Mouse (Mus musculus) c-Kit-positive CD71-positive TER-119-negative erythroid progenitor cells, embryonic 14.5 days (primary cell): Measurements from ENCODE around the gene BC017158.
"Not testable (repeated sequence)": the region's sequence is repeated elsewhere in the genome, so short reads cannot be mapped to it uniquely, and the experiment has no call there.

ENCODE experiments used
- DNase-seq: peaks from one replicate; pipeline ENCODE4 v3.0.0-alpha.2; 2013; ENCODE audit warnings: low read depth

Gene BC017158

GRCm38 (mm10) chr7:128297617-128298480 lies at the start of gene BC017158:
TSS of gene BC017158 (minus strand) at chr7:128298170.
- DNase-seq: peak; percentile 75

- no peak for DNase-seq
These were observed 49.0 kb upstream of the BC017158 start for GRCm38 (mm10) chr7:128346991-128347390.

- no peak for DNase-seq
These were observed 48.6 kb upstream of the BC017158 start for GRCm38 (mm10) chr7:128346522-128346921.

- DNase-seq: no peak
These were observed 47.7 kb upstream of the BC017158 start for GRCm38 (mm10) chr7:128345691-128346090.

DNA sequence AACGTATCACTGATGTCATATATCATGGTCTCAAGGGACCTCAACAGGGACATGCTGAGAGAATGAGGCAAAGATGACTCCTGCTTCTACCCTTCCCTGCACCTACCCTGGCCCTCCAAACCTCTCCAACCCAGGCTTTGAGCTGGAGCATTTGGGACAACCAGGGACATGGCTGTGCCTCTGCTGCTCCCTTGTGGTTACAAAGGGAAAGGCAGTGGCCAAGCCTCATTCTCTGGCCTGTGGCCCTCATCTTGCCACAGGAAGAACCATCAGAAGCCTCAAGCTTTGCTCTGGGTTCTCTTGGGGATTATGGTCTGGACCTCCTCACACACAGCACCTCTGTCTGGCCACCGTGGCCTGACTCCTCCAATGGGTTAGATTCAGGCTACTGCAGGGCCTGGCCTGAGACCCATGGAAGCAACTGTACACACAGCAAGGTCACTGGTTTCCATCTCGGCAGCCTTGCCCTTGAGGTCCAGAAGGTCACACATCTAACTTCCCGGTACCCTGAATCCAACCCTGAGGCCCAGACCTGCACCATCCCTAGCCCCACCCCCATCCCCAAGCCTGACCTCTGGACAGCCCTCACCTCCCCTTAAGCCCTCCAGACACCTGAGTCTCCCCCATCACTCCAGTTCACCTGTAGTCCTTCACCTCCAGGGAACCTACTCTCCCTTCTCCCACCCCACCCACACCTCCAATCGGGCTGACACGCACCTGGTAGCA lies 47.1 kb upstream of the BC017158 start:
- peak; percentile 58 for DNase-seq

DNA sequence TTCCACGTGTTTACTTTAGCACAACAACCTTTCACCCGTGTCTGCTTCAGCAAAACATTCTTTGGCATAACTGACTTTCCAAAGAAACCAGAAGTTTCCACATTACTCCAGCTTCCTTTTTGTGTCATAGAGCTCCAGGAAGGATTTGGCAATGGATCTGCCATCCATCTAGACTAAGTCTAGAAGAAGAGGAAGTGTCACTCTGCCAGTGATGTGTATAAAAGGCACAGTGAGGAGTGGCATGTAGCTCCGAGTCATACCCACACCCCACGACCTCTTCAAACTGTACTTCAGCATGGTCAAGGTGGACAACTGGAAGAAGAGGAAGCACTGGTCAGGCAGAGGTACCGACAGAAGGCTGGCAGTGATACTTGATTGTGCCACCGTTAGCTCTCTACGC lies 46.5 kb upstream of the BC017158 start:
- DNase-seq: no peak

- not testable (repeated sequence) for DNase-seq
These were observed 44.7 kb upstream of the BC017158 start for GRCm38 (mm10) chr7:128342691-128343090.

DNA sequence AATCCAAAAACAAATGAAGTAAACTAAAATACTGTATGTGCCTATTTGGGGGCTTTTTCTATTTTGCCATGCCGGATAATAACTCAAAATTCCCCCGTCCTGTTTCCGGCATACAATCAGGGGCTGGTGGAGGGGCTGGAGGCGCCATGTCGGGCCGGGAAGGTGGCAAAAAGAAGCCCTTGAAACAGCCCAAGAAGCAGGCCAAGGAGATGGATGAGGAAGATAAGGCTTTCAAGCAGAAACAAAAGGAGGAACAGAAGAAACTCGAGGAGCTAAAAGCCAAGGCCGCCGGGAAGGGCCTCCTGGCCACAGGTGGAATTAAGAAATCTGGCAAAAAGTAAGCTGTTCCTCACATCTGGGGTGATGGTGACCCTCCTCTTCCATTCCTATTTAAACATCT lies 42.4 kb upstream of the BC017158 start:
- not testable (repeated sequence) for DNase-seq

GRCm38 (mm10) chr7:128332896-128333295 lies 34.9 kb upstream of the BC017158 start:
- DNase-seq: no peak

GRCm38 (mm10) chr7:128330981-128331380 lies 33.0 kb upstream of the BC017158 start:
- no peak for DNase-seq

- DNase-seq: no peak
These were observed 27.0 kb upstream of the BC017158 start for GRCm38 (mm10) chr7:128324977-128325376.

DNA sequence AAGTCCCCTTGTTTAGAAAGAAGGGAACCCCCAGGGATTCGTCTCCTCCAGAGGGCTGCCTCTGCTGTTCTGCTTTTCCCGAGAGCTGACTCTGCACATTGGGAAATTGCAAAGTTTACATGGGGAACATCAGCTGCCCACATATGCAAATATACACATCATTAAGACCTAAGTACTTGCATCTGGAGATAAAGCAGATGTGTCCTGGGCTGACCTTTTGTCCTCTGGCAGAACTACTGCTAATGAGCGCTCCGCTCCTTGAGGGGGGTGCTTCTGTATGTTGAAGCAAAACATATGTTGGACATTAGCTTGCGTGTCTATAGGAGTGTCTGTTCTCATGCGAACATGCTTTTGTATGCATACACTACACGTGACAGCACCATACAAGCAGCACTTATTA lies 23.3 kb upstream of the BC017158 start:
- DNase-seq: no peak

DNA sequence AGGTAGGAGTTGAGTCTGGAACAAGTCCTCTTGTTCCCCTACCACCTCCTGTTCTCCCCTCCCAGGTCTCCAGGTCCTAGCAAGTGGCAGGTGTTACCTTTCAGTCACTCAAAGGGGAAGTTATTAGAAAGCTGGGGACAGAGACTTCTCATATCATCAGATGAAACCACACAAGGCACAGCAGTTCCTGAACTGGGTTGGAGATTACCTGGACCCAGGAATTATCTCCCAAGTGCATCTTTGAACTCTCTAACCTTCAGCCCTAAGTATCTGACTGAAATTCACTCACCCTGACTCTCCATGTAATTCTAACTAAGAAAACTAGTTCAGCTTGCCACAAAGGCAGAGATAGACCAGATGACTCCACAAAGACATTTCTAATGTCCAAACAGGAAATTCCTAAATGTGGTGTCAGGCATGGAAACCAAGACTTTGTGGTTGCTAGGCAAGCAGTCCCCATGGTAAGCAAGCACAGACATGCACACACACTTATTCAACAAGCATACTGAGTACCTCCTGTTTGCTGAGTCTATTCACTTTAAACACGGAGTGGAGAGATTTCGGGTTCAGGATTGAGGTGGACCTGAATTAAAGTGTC lies 22.3 kb upstream of the BC017158 start:
- no peak for DNase-seq

DNA sequence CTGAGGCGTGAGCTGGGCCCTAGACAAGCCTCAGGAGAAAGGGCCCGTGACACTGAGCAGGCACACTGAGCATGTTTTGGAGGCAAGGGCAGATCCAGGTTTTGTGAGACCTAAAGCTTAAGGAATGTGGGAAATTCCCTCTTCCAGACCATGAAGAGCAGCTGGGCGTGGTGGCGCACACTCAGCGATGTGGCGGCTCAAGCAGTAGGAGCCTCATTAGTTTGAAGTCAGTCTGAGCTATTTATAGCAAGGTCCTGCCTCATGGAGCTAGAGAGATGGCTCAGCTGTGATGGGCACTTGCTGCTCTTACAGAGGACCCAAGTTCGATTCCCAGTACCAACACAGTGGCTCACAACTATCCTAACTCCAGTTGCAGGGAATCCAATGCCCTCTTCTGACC lies 21.2 kb upstream of the BC017158 start:
- DNase-seq: no peak

GRCm38 (mm10) chr7:128317011-128317410 lies 19.0 kb upstream of the BC017158 start:
- no peak for DNase-seq

DNA sequence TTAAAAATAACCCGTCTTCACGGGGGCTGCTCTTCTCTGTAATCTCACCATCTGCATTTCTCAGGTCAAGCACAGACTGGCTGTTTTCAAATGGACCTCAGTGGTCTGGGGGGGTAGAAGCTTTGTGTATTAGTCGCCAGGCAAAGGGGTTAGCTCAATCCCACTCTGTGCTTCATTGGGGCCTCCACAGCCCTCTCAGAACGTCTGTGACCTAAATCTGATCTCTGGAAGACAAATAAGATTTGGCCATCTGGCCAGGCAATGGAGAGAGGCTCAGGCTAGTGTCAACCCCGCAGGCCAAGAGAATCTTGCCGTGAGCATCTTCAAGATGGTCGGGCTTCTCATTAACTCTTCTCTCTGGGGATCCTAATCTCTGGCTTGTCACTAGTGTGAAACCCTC lies 16.5 kb upstream of the BC017158 start:
- DNase-seq: no peak

DNA sequence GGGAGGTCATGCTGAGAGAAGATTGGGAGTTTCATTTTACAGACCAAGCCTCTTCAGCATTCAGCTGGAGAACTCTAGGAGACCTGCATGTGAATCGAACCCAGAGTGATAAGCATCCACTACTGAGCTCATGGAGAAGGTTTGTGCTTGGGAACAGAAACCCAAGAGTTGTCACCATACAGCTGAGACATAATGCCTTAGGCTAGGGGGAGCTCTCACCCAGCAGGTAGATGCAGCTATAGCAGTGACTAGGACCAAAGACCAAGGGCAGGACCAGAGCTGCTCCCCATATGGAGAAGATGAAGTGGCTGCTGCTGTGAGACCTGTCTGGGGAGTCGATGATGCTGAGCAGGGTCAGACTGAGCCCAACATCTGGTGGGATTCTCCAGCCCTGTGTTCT lies 15.6 kb upstream of the BC017158 start:
- DNase-seq: no peak

DNA sequence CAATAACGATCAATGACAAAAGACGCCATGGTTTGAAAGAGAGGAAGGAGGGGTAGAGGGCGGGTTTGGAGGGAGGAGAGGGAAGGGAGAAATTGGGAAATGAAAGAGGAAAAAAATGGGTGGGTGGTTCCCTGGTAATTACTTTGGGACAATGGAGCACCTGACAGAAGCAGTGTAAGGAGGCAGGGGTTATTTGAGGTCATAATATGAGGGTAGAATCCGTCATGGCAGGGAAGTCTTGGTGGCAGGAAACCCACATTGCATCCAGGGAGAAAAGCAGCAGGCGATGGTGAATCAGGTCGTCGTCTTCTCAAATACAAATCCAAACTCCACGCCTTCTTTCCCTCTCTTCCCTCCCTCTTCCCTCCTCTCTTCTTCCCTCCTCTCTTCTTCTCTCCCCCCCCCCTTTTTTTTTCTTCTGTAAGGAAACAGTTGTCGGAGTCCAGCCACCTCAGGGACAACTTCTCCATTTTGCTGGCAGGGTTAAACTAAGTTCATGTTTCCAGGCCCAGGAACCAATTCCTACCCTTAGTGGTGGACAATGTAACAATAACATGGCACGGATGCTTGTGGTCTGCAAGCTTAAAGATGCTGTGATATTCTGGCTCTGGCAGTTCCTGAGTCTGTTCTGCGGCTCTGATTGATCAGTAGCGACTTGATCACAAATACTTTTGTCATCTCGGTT lies 14.5 kb upstream of the BC017158 start:
- DNase-seq: no peak

GRCm38 (mm10) chr7:128311811-128312210 lies 13.8 kb upstream of the BC017158 start:
- no peak for DNase-seq

DNA sequence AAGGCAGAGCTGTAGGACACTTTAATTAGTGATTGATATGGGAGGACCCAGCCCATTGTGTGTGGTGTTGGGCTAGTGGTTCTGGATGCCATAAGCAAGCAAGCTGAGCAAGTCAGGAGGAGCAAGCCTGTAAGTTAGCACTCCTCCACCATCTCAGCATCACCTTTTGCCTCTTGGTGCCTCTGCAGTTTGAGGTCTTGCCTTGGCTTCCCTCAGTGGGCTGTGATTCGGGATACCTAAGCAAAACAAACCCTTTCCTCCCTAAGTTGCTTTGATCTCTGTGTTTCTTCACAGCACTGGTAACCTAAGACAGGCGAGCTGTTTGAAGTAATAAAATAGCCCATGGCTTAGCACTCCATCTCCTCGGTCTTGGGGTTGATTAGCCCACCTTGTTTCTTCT lies 13.3 kb upstream of the BC017158 start:
- DNase-seq: no peak

- DNase-seq: no peak
These were observed 12.3 kb upstream of the BC017158 start for GRCm38 (mm10) chr7:128310229-128310688.

DNA sequence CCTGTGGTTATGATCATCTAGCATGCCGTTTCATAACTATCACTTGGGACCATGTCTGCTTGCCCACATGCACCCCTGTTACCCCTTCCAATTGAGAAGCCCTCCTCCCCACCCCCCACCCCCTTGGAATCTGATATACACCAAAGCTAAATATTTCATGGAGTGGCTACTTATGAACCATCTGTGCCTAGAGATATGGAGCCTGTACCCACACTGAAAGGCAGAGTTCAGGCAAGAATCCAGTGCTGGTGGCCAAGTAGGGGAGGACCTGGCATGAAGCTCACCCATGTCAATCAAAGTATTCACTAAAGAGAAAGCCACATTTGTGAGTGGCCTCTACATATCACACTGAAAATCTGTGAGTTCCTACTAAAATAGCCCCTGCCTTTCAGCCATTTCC lies 11.8 kb upstream of the BC017158 start:
- no peak for DNase-seq
